Mouse (Mus musculus): ENCODE measurements at regions not wholly inside any gene's neighbourhood (a gene's known extent, or its start where the extent isn't known, plus 50 kb on each side); places are given as distances from the start of the nearest gene placed in this dataset.
A peak's percentile ranks its signal among the peaks of the same experiment; 100 is the strongest.

GRCm38 (mm10) chr3:82214566-82215465, 69.2 kb upstream of the Gucy1a1 start:
- no peak for DNase-seq (ENCODE audit: low read depth, low spot score)

DNA sequence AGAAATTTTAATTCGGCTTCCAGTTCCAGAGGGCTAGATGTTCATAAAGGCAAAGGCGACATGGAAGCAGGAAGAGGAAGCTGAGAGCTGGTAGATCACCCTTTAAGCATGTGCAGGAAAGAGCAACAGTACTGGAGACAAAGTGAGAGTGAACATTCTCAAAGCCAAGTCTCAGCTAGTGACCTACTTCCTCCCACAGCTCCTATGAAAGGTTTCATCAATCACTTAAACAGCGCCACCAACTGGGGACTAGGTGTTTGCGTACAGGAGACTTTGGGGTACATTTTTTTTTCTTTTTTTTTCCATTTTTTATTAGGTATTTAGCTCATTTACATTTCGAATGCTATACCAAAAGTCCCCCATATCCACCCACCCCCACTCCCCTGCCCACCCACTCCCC, 61.7 kb upstream of the Gucy1a1 start:
- DNase-seq (ENCODE audit: low read depth, low spot score): peak; percentile 8

All from A20 (cell line).